Mouse (Mus musculus) kidney, embryonic 15.5 days (tissue): Measurements from ENCODE around the gene Mad2l2. TPM values are rescaled to one million over a fixed set of nuclear protein-coding genes. Genes with fewer than 3 reads are reported as not detected.
"Not testable (repeated sequence)": the region's sequence is repeated elsewhere in the genome, so short reads cannot be mapped to it uniquely, and the experiment has no call there.

Source experiments
- ATAC-seq: fragments of 200-750 bp; cut with Nextera tagmentation; replicated peaks from 2 replicates; pipeline ENCODE4 v1.8.0; 2017; ENCODE audit warnings: moderate TSS enrichment; ENCODE audit not compliant: low FRiP score
- H3K27ac ChIP-seq: fragments of 300-500 bp; sonication (generic); 2 replicates; pipeline ENCODE4 v1.5.1; 2015; ENCODE audit warnings: mild to moderate bottlenecking, inconsistent platforms
- H3K27me3 ChIP-seq: fragments of 300-500 bp; sonication (generic); 2 replicates; pipeline ENCODE4 v1.6.1; 2015; ENCODE audit warnings: inconsistent platforms
- H3K36me3 ChIP-seq: fragments of 300-500 bp; sonication (generic); 2 replicates; pipeline ENCODE4 v1.6.1; 2015; ENCODE audit warnings: inconsistent platforms
- H3K4me1 ChIP-seq: fragments of 300-500 bp; sonication (generic); 2 replicates; pipeline ENCODE4 v1.6.1; 2015; ENCODE audit warnings: inconsistent platforms
- H3K4me2 ChIP-seq: fragments of 300-500 bp; sonication (generic); 2 replicates; pipeline ENCODE4 v1.6.1; 2015; ENCODE audit warnings: moderate library complexity, mild to moderate bottlenecking, inconsistent platforms
- H3K4me3 ChIP-seq: fragments of 300-500 bp; sonication (generic); replicated peaks from 2 replicates; pipeline ENCODE4 v1.5.1; 2015; ENCODE audit warnings: mild to moderate bottlenecking, inconsistent platforms
- H3K9ac ChIP-seq: fragments of 300-500 bp; sonication (generic); 2 replicates; pipeline ENCODE4 v1.6.1; 2015; ENCODE audit warnings: mild to moderate bottlenecking, inconsistent platforms
- H3K9me3 ChIP-seq: fragments of 300-500 bp; sonication (generic); replicated peaks from 2 replicates; pipeline ENCODE4 v1.6.1; 2016; ENCODE audit warnings: inconsistent platforms
- WGBS: fragments of 180-500 bp; shearing (Covaris S2); methylation state at CpG from one replicate; pipeline ENCODE4 v1.1.7; 2015; ENCODE audit warnings: mixed read lengths; 5-methylcytosine and 5-hydroxymethylcytosine counted together
- polyA plus RNA-seq: library from polyadenylated mRNA; unstranded; fragments of >200 nt; fragmentation: Nextera tagmentation; extraction: Ambion mirVana; gene quantifications from 2 replicates; pipeline ENCODE4 v1.2.1, GENCODE M21; 2015

The Mad2l2 gene
- polyA plus RNA-seq, 1 experiment from 2014 or later, result 69.8 TPM

- H3K36me3 ChIP-seq, result no peaks in the 10 kb centered on the region
- no peak overlapping the region for H3K4me3 ChIP-seq
- H3K27me3 ChIP-seq, result peaks cover 11% of the 10 kb centered on the region
- H3K4me2 ChIP-seq, result no peak overlapping the region
- H3K9ac ChIP-seq, result no peak overlapping the region
- no peak overlapping the region for H3K27ac ChIP-seq
- WGBS, result 80% methylated on average over 12 of the region's 12 CpGs
- H3K9me3 ChIP-seq, result no peaks in the 10 kb centered on the region; the same call in 1 of the 2 replicates
- peaks cover 30% of the 10 kb centered on the region for H3K4me1 ChIP-seq
- no peak for ATAC-seq
Observed at GRCm38 (mm10) chr4:148112519-148112918, 17.7 kb upstream of the Mad2l2 start.

- Histone ChIP-seq H3K4me2 (peak overlapping the region; percentile 41), H3K27me3 (peaks cover 7% of the 10 kb centered on the region; the same call in 1 of the 2 replicates), H3K36me3 (no peaks in the 10 kb centered on the region), H3K9me3 (no peaks in the 10 kb centered on the region; the same call in 1 of the 2 replicates), H3K4me1 (peaks cover 11% of the 10 kb centered on the region), H3K27ac (no peak overlapping the region), H3K4me3 (no peak overlapping the region), H3K9ac (no peak overlapping the region)
- 4% methylated on average over 15 of the region's 15 CpGs for WGBS
- peak; percentile 55; the same call in 1 of the 2 replicates for ATAC-seq
Observed at GRCm38 (mm10) chr4:148114758-148115391, 15.3 kb upstream of the Mad2l2 start.

- H3K4me1 ChIP-seq, result peaks cover 11% of the 10 kb centered on the region
- H3K4me3 ChIP-seq, result 0 out of 2 replicates have a peak overlapping the region, but pooled peaks have one; percentile 3
- peak; percentile 63 for ATAC-seq
- WGBS, result 3% methylated on average over 15 of the region's 15 CpGs
- no peaks in the 10 kb centered on the region; the same call in 1 of the 2 replicates for H3K9me3 ChIP-seq
- no peak overlapping the region for H3K9ac ChIP-seq
- no peak overlapping the region for H3K27ac ChIP-seq
- H3K4me2 ChIP-seq, result peak overlapping the region; percentile 41
- H3K27me3 ChIP-seq, result peaks cover 7% of the 10 kb centered on the region; the same call in 1 of the 2 replicates
- no peaks in the 10 kb centered on the region for H3K36me3 ChIP-seq
Observed at GRCm38 (mm10) chr4:148115467-148115866, 14.7 kb upstream of the Mad2l2 start.

DNA sequence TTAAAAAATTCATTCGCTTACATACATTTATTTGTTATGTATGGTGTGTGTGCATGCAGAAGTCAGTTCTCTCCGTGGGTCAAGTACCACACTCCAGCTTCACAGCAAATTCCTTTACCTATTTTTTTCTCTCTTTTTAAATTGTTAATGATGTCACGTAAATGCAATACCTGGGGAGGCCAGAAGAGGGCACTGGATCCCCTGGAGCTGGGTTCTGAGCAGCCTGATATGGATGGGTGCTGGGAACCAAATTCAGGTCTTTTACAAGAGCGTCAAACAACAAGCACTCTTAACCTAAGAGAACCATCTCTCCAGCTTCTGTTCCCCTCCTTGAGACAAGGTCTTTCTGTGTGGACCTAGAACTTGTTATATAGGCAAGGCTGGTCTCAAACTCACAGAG lies 13.5 kb upstream of the Mad2l2 start:
- Histone ChIP-seq H3K36me3 (no peaks in the 10 kb centered on the region), H3K27me3 (peaks cover 13% of the 10 kb centered on the region; the same call in 1 of the 2 replicates), H3K27ac (no peak overlapping the region), H3K4me2 (no peak overlapping the region), H3K4me3 (no peak overlapping the region), H3K9ac (no peak overlapping the region), H3K9me3 (no peaks in the 10 kb centered on the region; the same call in 1 of the 2 replicates), H3K4me1 (peaks cover 11% of the 10 kb centered on the region)
- WGBS, result 81% methylated on average over 4 of the region's 4 CpGs
- ATAC-seq, result no peak

DNA sequence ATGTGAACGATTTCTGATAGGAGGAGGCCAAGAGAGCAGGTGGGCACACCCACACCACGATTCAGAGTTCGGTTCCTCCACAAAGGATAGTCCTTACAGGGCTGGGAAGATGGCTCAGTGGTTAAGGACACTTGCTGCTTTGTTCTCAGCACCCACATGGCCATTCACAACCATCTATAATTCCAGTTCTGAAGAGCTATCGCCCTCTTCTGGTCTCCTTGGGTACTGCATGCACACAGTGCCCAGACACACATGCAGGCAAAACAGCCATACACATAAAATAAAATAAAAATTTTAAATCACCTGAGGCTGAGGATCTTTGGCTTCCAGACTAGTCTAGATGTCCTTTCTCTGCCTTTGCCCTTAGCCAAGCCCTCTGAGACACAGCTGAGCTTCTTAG lies 12.8 kb upstream of the Mad2l2 start:
- Histone ChIP-seq H3K36me3 (no peaks in the 10 kb centered on the region), H3K9ac (no peak overlapping the region), H3K27me3 (peaks cover 12% of the 10 kb centered on the region; the same call in 1 of the 2 replicates), H3K27ac (no peak overlapping the region), H3K9me3 (no peaks in the 10 kb centered on the region; the same call in 1 of the 2 replicates), H3K4me2 (no peak overlapping the region), H3K4me1 (peaks cover 14% of the 10 kb centered on the region), H3K4me3 (no peak overlapping the region)
- no peak for ATAC-seq
- 72% methylated on average over 4 of the region's 4 CpGs for WGBS

GRCm38 (mm10) chr4:148119578-148119977 lies 10.6 kb upstream of the Mad2l2 start:
- not testable (repeated sequence) for H3K9ac ChIP-seq, H3K4me2 ChIP-seq, H3K36me3 ChIP-seq, H3K27me3 ChIP-seq, ATAC-seq, H3K9me3 ChIP-seq, H3K27ac ChIP-seq, H3K4me3 ChIP-seq
- peaks cover 17% of the 10 kb centered on the region for H3K4me1 ChIP-seq
- WGBS, result 90% methylated on average over 9 of the region's 9 CpGs

DNA sequence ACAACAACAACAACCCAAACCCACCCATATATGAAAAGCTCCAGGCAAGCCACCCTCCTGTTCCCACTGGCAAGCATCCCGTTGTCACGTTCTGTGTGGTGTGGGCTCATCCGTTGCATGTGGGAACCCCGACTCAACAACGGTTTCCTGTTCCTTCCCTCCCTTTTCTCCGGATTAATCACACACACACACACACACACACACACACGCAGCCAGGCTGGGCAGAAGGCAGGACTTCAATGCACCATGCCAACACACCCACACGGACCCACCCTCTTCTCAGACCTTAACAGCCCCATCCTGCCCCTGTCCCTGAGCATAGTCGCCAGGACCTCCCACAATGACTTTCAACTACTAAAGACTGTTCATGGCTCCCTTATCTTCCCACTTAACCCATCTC lies 9.6 kb upstream of the Mad2l2 start:
- Histone ChIP-seq H3K9me3 (no peaks in the 10 kb centered on the region; the same call in 1 of the 2 replicates), H3K27ac (no peak overlapping the region), H3K27me3 (peaks cover 6% of the 10 kb centered on the region; the same call in 1 of the 2 replicates), H3K4me3 (no peak overlapping the region), H3K36me3 (no peaks in the 10 kb centered on the region), H3K9ac (no peak overlapping the region), H3K4me1 (peaks cover 9% of the 10 kb centered on the region), H3K4me2 (no peak overlapping the region)
- 69% methylated on average over 9 of the region's 9 CpGs for WGBS
- ATAC-seq, result no peak

DNA sequence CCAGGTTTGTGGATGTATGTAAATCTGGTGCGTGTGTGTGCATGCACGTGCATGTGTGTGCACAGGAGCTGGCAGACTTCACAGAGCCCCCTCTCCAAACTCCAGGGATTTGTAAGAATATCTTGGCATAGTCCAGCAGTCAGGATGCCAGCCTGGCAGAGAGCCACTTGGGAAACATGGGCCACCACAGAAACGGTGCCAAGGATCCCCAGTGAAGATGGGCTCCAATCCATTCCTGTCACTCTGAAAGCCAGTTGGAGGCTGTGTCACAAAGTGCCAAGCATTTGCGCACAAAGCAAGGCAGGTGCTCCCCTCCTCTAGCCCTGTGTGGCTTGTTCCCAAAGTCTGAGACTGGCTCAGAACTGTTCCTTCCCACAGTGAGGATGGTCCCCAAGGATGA lies 8.8 kb upstream of the Mad2l2 start:
- H3K27me3 ChIP-seq, result peaks cover 6% of the 10 kb centered on the region; the same call in 1 of the 2 replicates
- H3K4me1 ChIP-seq, result 0 out of 2 replicates have a peak, but pooled peaks cover 6% of the 10 kb centered on the region
- H3K4me3 ChIP-seq, result no peak overlapping the region
- no peak overlapping the region for H3K27ac ChIP-seq
- no peak overlapping the region for H3K4me2 ChIP-seq
- no peak overlapping the region for H3K9ac ChIP-seq
- no peaks in the 10 kb centered on the region; the same call in 1 of the 2 replicates for H3K9me3 ChIP-seq
- WGBS, result 81% methylated on average over 4 of the region's 4 CpGs
- ATAC-seq, result no peak
- no peaks in the 10 kb centered on the region for H3K36me3 ChIP-seq

- Histone ChIP-seq H3K36me3 (no peaks in the 10 kb centered on the region), H3K4me1 (0 out of 2 replicates have a peak, but pooled peaks cover 6% of the 10 kb centered on the region), H3K4me3 (no peak overlapping the region), H3K27ac (no peak overlapping the region), H3K4me2 (no peak overlapping the region), H3K9ac (no peak overlapping the region), H3K27me3 (peaks cover 6% of the 10 kb centered on the region; the same call in 1 of the 2 replicates), H3K9me3 (no peaks in the 10 kb centered on the region; the same call in 1 of the 2 replicates)
- 14% methylated on average over 6 of the region's 6 CpGs for WGBS
- ATAC-seq, result peak; percentile 68
Observed at GRCm38 (mm10) chr4:148121982-148122693, 8.0 kb upstream of the Mad2l2 start.

GRCm38 (mm10) chr4:148122694-148123066 lies 7.5 kb upstream of the Mad2l2 start:
- Histone ChIP-seq H3K4me1 (0 out of 2 replicates have a peak, but pooled peaks cover 6% of the 10 kb centered on the region), H3K4me3 (no peak overlapping the region), H3K4me2 (no peak overlapping the region), H3K27me3 (peaks cover 8% of the 10 kb centered on the region), H3K9ac (no peak overlapping the region), H3K27ac (no peak overlapping the region), H3K36me3 (no peaks in the 10 kb centered on the region), H3K9me3 (no peaks in the 10 kb centered on the region)
- 58% methylated on average over 3 of the region's 3 CpGs for WGBS
- ATAC-seq, result no peak

GRCm38 (mm10) chr4:148128241-148128640 lies 1.9 kb upstream of the Mad2l2 start:
- 52% methylated on average over 1 of the region's 1 CpGs for WGBS
- no peaks in the 10 kb centered on the region for H3K36me3 ChIP-seq
- no peak overlapping the region for H3K4me2 ChIP-seq
- ATAC-seq, result no peak
- no peak overlapping the region for H3K27ac ChIP-seq
- H3K4me3 ChIP-seq, result no peak overlapping the region
- H3K4me1 ChIP-seq, result peaks cover 24% of the 10 kb centered on the region
- H3K9me3 ChIP-seq, result no peaks in the 10 kb centered on the region
- H3K9ac ChIP-seq, result no peak overlapping the region
- peaks cover 49% of the 10 kb centered on the region for H3K27me3 ChIP-seq

- no peaks in the 10 kb centered on the region for H3K36me3 ChIP-seq
- no peak overlapping the region for H3K27ac ChIP-seq
- H3K4me2 ChIP-seq, result no peak overlapping the region
- H3K9ac ChIP-seq, result no peak overlapping the region
- ATAC-seq, result no peak
- H3K27me3 ChIP-seq, result peaks cover 49% of the 10 kb centered on the region
- 68% methylated on average over 2 of the region's 2 CpGs for WGBS
- H3K9me3 ChIP-seq, result no peaks in the 10 kb centered on the region
- peaks cover 24% of the 10 kb centered on the region for H3K4me1 ChIP-seq
- no peak overlapping the region for H3K4me3 ChIP-seq
Observed at GRCm38 (mm10) chr4:148128672-148129071, 1.5 kb upstream of the Mad2l2 start.
